Mouse (Mus musculus): ENCODE data around the gene Fgfr1op. TPM values are rescaled to one million over a fixed set of nuclear protein-coding genes. Genes with fewer than 3 reads are reported as not detected.

The Fgfr1op gene
- polyA plus RNA-seq, 1 experiment, result 5.3 TPM

DNA sequence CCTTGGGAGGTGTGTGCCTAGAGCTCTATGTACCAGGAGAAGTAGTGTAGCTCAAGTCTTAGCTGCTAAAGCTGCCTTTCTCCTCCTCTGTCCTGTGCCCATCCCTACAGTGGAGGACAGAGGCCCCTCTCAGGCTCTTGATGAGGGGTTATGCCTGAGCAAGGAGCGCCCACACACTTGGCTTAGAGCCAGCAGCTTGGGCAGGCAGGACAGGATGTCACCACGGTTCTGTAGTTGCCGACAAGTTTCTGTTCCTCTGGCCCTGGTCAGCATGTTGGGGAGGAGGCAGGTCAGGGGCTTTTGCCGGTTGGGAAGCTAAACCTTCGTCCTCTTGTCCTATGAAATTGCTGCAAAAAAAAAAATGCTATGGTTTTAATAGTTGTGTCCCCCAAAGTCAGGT is 66.8 kb downstream of the Fgfr1op start:
- Histone ChIP-seq H3K4me2 (ENCODE audit: low read depth) (no peak overlapping the region), H3K79me2 (ENCODE audit: control insufficient read depth, insufficient read depth) (no peaks in the 10 kb centered on the region), H3K4me3 (no peak overlapping the region), H3ac (ENCODE audit: control insufficient read depth, insufficient read length) (no peak overlapping the region), H3K36me3 (ENCODE audit: control insufficient read depth, insufficient read depth) (no peaks in the 10 kb centered on the region), H3K27me3 (ENCODE audit: control insufficient read depth, insufficient read depth, insufficient read length) (peaks cover 35% of the 10 kb centered on the region)
- no peak for TF ChIP-seq SRF (IDR thresholded peaks at IDR 0.05; ENCODE audit: control insufficient read depth, insufficient read length, low read depth)
- TF ChIP-seq E2F4 (IDR thresholded peaks at IDR 0.05; ENCODE audit: insufficient read depth), result no peak
- TF ChIP-seq MAX (IDR thresholded peaks at IDR 0.05; ENCODE audit: low read depth), result no peak
- no peak for TF ChIP-seq TCF3 (IDR thresholded peaks at IDR 0.05; ENCODE audit: insufficient read length, low read depth)
- TF ChIP-seq POLR2AphosphoS2 (IDR thresholded peaks at IDR 0.05; ENCODE audit: insufficient read length, low read depth), result no peak
- no peak for TF ChIP-seq MYOD1 (IDR thresholded peaks at IDR 0.05; ENCODE audit: control insufficient read depth in 1 of 3, insufficient read length in 2 of 3, low read depth in 2 of 3)
- no peak for TF ChIP-seq CEBPB (IDR thresholded peaks at IDR 0.05; ENCODE audit: insufficient read depth, poor library complexity, severe bottlenecking)
- TF ChIP-seq MYOG (IDR thresholded peaks at IDR 0.05; ENCODE audit: control insufficient read depth in 1 of 3, insufficient read depth in 1 of 3, insufficient read length in 2 of 3, low read depth in 2 of 3), result no peak
- TF ChIP-seq REST (IDR thresholded peaks at IDR 0.05; ENCODE audit: insufficient read depth, insufficient read length), result no peak
- TF ChIP-seq TCF12 (IDR thresholded peaks at IDR 0.05; ENCODE audit: insufficient read depth, poor library complexity, severe bottlenecking), result no peak
- no peak for TF ChIP-seq USF1 (IDR thresholded peaks at IDR 0.05; ENCODE audit: low read depth)
- no peak for TF ChIP-seq POLR2A (IDR thresholded peaks at IDR 0.05; ENCODE audit: insufficient read length, low read depth)

DNA sequence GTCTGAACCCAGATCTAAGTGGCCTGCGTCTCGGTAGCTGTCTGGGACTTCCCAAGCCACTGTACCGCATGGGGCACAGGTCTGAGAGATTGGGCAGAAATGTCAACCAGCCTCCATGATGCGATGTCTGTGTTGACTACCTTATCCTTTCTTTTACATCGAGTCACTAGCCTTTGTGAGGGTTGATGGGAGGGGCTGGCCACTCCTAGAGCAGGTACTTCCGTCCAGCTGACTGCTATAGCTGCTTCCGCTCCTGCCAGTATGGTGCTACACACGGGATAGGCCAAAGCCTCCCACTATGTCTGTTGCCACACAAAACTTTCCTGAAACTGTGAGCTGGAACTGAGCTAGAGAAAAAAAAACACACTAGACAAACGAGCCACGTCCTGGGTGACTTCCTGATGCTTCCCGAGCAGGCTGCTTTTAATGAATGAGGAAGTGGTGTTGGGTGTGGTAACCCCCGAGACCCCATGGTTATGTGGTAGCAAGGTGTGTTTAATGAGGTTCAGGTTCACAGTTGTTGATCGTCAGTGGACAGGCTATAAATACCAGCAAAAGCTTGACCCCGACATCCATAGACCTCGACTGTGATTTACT is 68.4 kb downstream of the Fgfr1op start:
- Histone ChIP-seq H3K36me3 (ENCODE audit: control insufficient read depth, insufficient read depth) (no peaks in the 10 kb centered on the region), H3K79me2 (ENCODE audit: control insufficient read depth, insufficient read depth) (no peaks in the 10 kb centered on the region), H3K4me2 (ENCODE audit: low read depth) (no peak overlapping the region), H3K27me3 (ENCODE audit: control insufficient read depth, insufficient read depth, insufficient read length) (peaks cover 40% of the 10 kb centered on the region), H3K4me3 (no peak overlapping the region), H3ac (ENCODE audit: control insufficient read depth, insufficient read length) (no peak overlapping the region)
- no peak for TF ChIP-seq MAX (IDR thresholded peaks at IDR 0.05; ENCODE audit: low read depth)
- no peak for TF ChIP-seq REST (IDR thresholded peaks at IDR 0.05; ENCODE audit: insufficient read depth, insufficient read length)
- TF ChIP-seq E2F4 (IDR thresholded peaks at IDR 0.05; ENCODE audit: insufficient read depth), result no peak
- TF ChIP-seq USF1 (IDR thresholded peaks at IDR 0.05; ENCODE audit: low read depth), result no peak

DNA sequence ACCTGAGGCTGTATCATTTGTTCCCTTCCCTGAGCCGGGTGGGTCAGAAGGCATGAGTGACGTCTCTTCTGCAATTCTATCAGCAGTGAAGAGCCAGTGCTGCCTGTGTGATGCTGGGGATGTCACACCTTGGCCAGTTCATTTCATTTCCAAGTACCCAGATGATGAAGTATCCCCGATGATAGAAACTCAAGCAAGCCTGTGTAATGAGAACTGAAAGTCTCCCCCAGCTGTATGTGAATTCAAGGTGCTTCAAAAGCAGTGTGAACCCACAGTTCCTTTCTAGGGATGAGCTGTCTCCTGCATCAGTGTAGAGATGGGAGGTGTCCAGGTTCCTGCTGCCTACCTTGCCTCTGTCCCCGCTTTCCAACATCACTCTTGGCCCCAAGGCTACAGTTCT is 69.2 kb downstream of the Fgfr1op start:
- H3K27me3 ChIP-seq (ENCODE audit: control insufficient read depth, insufficient read depth, insufficient read length), result peaks cover 48% of the 10 kb centered on the region

DNA sequence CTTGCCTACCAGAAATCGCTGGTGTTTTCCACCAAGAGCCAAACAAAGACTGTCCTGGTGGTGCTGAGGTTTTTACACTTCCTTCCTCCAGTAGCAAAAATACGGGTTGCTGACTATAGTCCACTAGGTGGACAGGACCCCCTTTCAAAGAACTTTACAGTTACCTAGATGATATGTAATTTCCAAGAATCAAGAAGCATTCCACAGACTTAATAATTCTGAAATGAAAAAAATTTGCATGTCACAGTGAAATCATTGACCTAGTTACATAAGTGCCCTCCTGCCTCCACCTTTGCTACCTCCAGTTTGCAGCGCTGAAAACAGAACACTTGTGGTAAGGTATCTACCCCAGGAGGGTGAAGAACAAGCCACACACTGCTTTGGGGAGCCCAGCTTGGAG is 70.4 kb downstream of the Fgfr1op start, which contains the start of gene Ccr6:
Gene Ccr6 (plus strand): TSS at position 301 of the 400 bp plus-strand sequence.
- H3K36me3 ChIP-seq (ENCODE audit: control insufficient read depth, insufficient read depth), result no peaks in the 10 kb centered on the region
- no peak within 1 kb of the TSS for H3K4me2 ChIP-seq (ENCODE audit: low read depth)
- no peak for TF ChIP-seq MYOD1 (IDR thresholded peaks at IDR 0.05; ENCODE audit: control insufficient read depth in 1 of 3, insufficient read length in 2 of 3, low read depth in 2 of 3)
- TF ChIP-seq E2F4 (IDR thresholded peaks at IDR 0.05; ENCODE audit: insufficient read depth), result no peak
- TF ChIP-seq REST (IDR thresholded peaks at IDR 0.05; ENCODE audit: insufficient read depth, insufficient read length), result no peak
- no peak for TF ChIP-seq SRF (IDR thresholded peaks at IDR 0.05; ENCODE audit: control insufficient read depth, insufficient read length, low read depth)
- TF ChIP-seq POLR2A (IDR thresholded peaks at IDR 0.05; ENCODE audit: insufficient read length, low read depth), result no peak
- TF ChIP-seq TCF12 (IDR thresholded peaks at IDR 0.05; ENCODE audit: insufficient read depth, poor library complexity, severe bottlenecking), result no peak
- TF ChIP-seq MAX (IDR thresholded peaks at IDR 0.05; ENCODE audit: low read depth), result no peak
- no peak for TF ChIP-seq USF1 (IDR thresholded peaks at IDR 0.05; ENCODE audit: low read depth)
- no peak for TF ChIP-seq CEBPB (IDR thresholded peaks at IDR 0.05; ENCODE audit: insufficient read depth, poor library complexity, severe bottlenecking)
- TF ChIP-seq POLR2AphosphoS2 (IDR thresholded peaks at IDR 0.05; ENCODE audit: insufficient read length, low read depth), result no peak
- no peak for TF ChIP-seq TCF3 (IDR thresholded peaks at IDR 0.05; ENCODE audit: insufficient read length, low read depth)
- TF ChIP-seq MYOG (IDR thresholded peaks at IDR 0.05; ENCODE audit: control insufficient read depth in 1 of 3, insufficient read depth in 1 of 3, insufficient read length in 2 of 3, low read depth in 2 of 3), result no peak
- H3K79me2 ChIP-seq (ENCODE audit: control insufficient read depth, insufficient read depth), result no peaks in the 10 kb centered on the region
- H3K27me3 ChIP-seq (ENCODE audit: control insufficient read depth, insufficient read depth, insufficient read length), result peaks cover 49% of the 10 kb centered on the region
- no peak within 1 kb of the TSS for H3K4me3 ChIP-seq
- H3ac ChIP-seq (ENCODE audit: control insufficient read depth, insufficient read length), result no peak within 1 kb of the TSS

More for the DNA sequence above, 69.2 kb downstream of the Fgfr1op start:
- TF ChIP-seq MYOG (IDR thresholded peaks at IDR 0.05; ENCODE audit: control insufficient read depth in 1 of 3, insufficient read depth in 1 of 3, insufficient read length in 2 of 3, low read depth in 2 of 3) (no peak), POLR2AphosphoS2 (IDR thresholded peaks at IDR 0.05; ENCODE audit: insufficient read length, low read depth) (no peak), TCF12 (IDR thresholded peaks at IDR 0.05; ENCODE audit: insufficient read depth, poor library complexity, severe bottlenecking) (no peak), MYOD1 (IDR thresholded peaks at IDR 0.05; ENCODE audit: control insufficient read depth in 1 of 3, insufficient read length in 2 of 3, low read depth in 2 of 3) (no peak), REST (IDR thresholded peaks at IDR 0.05; ENCODE audit: insufficient read depth, insufficient read length) (no peak), E2F4 (IDR thresholded peaks at IDR 0.05; ENCODE audit: insufficient read depth) (no peak), POLR2A (IDR thresholded peaks at IDR 0.05; ENCODE audit: insufficient read length, low read depth) (no peak), SRF (IDR thresholded peaks at IDR 0.05; ENCODE audit: control insufficient read depth, insufficient read length, low read depth) (no peak), CEBPB (IDR thresholded peaks at IDR 0.05; ENCODE audit: insufficient read depth, poor library complexity, severe bottlenecking) (no peak), MAX (IDR thresholded peaks at IDR 0.05; ENCODE audit: low read depth) (no peak), USF1 (IDR thresholded peaks at IDR 0.05; ENCODE audit: low read depth) (no peak), TCF3 (IDR thresholded peaks at IDR 0.05; ENCODE audit: insufficient read length, low read depth) (no peak)
- H3K4me3 ChIP-seq, result no peak overlapping the region
- no peak overlapping the region for H3K4me2 ChIP-seq (ENCODE audit: low read depth)
- no peak overlapping the region for H3ac ChIP-seq (ENCODE audit: control insufficient read depth, insufficient read length)
- no peaks in the 10 kb centered on the region for H3K79me2 ChIP-seq (ENCODE audit: control insufficient read depth, insufficient read depth)
- no peaks in the 10 kb centered on the region for H3K36me3 ChIP-seq (ENCODE audit: control insufficient read depth, insufficient read depth)
